Mouse (Mus musculus): ENCODE measurements at regions not wholly inside any gene's neighbourhood (a gene's known extent, or its start where the extent isn't known, plus 50 kb on each side); places are given as distances from the start of the nearest gene placed in this dataset.
"Not testable (repeated sequence)": the region's sequence is repeated elsewhere in the genome, so short reads cannot be mapped to it uniquely, and the experiment has no call there.

GRCm38 (mm10) chr6:6301001-6301510, 84.1 kb upstream of the Slc25a13 start:
- H3K4me3 ChIP-seq (ENCODE audit: insufficient read depth, low read length): no peak overlapping the region
- no peak overlapping the region for H3K27ac ChIP-seq (ENCODE audit: insufficient read depth, low read length)
- no peak for TF ChIP-seq CTCF (IDR thresholded peaks at IDR 0.05; ENCODE audit: borderline replicate concordance, insufficient read depth, low read length)
- TF ChIP-seq POLR2A (IDR thresholded peaks at IDR 0.05; ENCODE audit: low read depth, low read length): no peak
- no peaks in the 10 kb centered on the region; the same call in 1 of the 2 replicates for H3K4me1 ChIP-seq (ENCODE audit: control insufficient read depth, insufficient read depth, low read length)

GRCm38 (mm10) chr6:6298867-6299852, 82.2 kb upstream of the Slc25a13 start:
- TF ChIP-seq CTCF (IDR thresholded peaks at IDR 0.05; ENCODE audit: borderline replicate concordance, insufficient read depth, low read length): no peak
- TF ChIP-seq POLR2A (IDR thresholded peaks at IDR 0.05; ENCODE audit: low read depth, low read length): no peak
- Histone ChIP-seq H3K4me1 (ENCODE audit: control insufficient read depth, insufficient read depth, low read length) (no peaks in the 10 kb centered on the region; the same call in 1 of the 2 replicates), H3K4me3 (ENCODE audit: insufficient read depth, low read length) (no peak overlapping the region), H3K27ac (ENCODE audit: insufficient read depth, low read length) (no peak overlapping the region)

GRCm38 (mm10) chr6:6295551-6295950, 78.6 kb upstream of the Slc25a13 start:
- not testable (repeated sequence) for H3K27ac ChIP-seq (ENCODE audit: insufficient read depth, low read length); H3K4me3 ChIP-seq (ENCODE audit: insufficient read depth, low read length); H3K4me1 ChIP-seq (ENCODE audit: control insufficient read depth, insufficient read depth, low read length)

- H3K4me3 ChIP-seq (ENCODE audit: insufficient read depth, low read length): no peak overlapping the region
- H3K27ac ChIP-seq (ENCODE audit: insufficient read depth, low read length): no peak overlapping the region
- no peaks in the 10 kb centered on the region for H3K4me1 ChIP-seq (ENCODE audit: control insufficient read depth, insufficient read depth, low read length)
- no peak for TF ChIP-seq CTCF (IDR thresholded peaks at IDR 0.05; ENCODE audit: borderline replicate concordance, insufficient read depth, low read length)
- TF ChIP-seq POLR2A (IDR thresholded peaks at IDR 0.05; ENCODE audit: low read depth, low read length): no peak
Observed at GRCm38 (mm10) chr6:6291781-6292180, 74.8 kb upstream of the Slc25a13 start.

GRCm38 (mm10) chr6:6290427-6290826, 73.5 kb upstream of the Slc25a13 start:
- Histone ChIP-seq H3K4me1 (ENCODE audit: control insufficient read depth, insufficient read depth, low read length) (no peaks in the 10 kb centered on the region), H3K4me3 (ENCODE audit: insufficient read depth, low read length) (no peak overlapping the region), H3K27ac (ENCODE audit: insufficient read depth, low read length) (no peak overlapping the region)
- no peak for TF ChIP-seq CTCF (IDR thresholded peaks at IDR 0.05; ENCODE audit: borderline replicate concordance, insufficient read depth, low read length)
- TF ChIP-seq POLR2A (IDR thresholded peaks at IDR 0.05; ENCODE audit: low read depth, low read length): no peak

GRCm38 (mm10) chr6:6289806-6290205, 72.8 kb upstream of the Slc25a13 start:
- TF ChIP-seq POLR2A (IDR thresholded peaks at IDR 0.05; ENCODE audit: low read depth, low read length) (no peak), CTCF (IDR thresholded peaks at IDR 0.05; ENCODE audit: borderline replicate concordance, insufficient read depth, low read length) (peak; percentile 40; the same call in 1 of the 2 replicates)
- no peak overlapping the region for H3K27ac ChIP-seq (ENCODE audit: insufficient read depth, low read length)
- H3K4me3 ChIP-seq (ENCODE audit: insufficient read depth, low read length): no peak overlapping the region
- H3K4me1 ChIP-seq (ENCODE audit: control insufficient read depth, insufficient read depth, low read length): no peaks in the 10 kb centered on the region

GRCm38 (mm10) chr6:6280812-6281568, 64.0 kb upstream of the Slc25a13 start:
- H3K27ac ChIP-seq (ENCODE audit: insufficient read depth, low read length): no peak overlapping the region
- TF ChIP-seq POLR2A (IDR thresholded peaks at IDR 0.05; ENCODE audit: low read depth, low read length) (no peak), CTCF (IDR thresholded peaks at IDR 0.05; ENCODE audit: borderline replicate concordance, insufficient read depth, low read length) (no peak)
- H3K4me3 ChIP-seq (ENCODE audit: insufficient read depth, low read length): no peak overlapping the region
- no peaks in the 10 kb centered on the region for H3K4me1 ChIP-seq (ENCODE audit: control insufficient read depth, insufficient read depth, low read length)

- no peak overlapping the region for H3K27ac ChIP-seq (ENCODE audit: insufficient read depth, low read length)
- no peaks in the 10 kb centered on the region for H3K4me1 ChIP-seq (ENCODE audit: control insufficient read depth, insufficient read depth, low read length)
- H3K4me3 ChIP-seq (ENCODE audit: insufficient read depth, low read length): no peak overlapping the region
- no peak for TF ChIP-seq CTCF (IDR thresholded peaks at IDR 0.05; ENCODE audit: borderline replicate concordance, insufficient read depth, low read length)
- no peak for TF ChIP-seq POLR2A (IDR thresholded peaks at IDR 0.05; ENCODE audit: low read depth, low read length)
Observed at GRCm38 (mm10) chr6:6279646-6280045, 62.7 kb upstream of the Slc25a13 start.

GRCm38 (mm10) chr6:6270545-6270944, 53.6 kb upstream of the Slc25a13 start:
- H3K27ac ChIP-seq (ENCODE audit: insufficient read depth, low read length): no peak overlapping the region
- H3K4me1 ChIP-seq (ENCODE audit: control insufficient read depth, insufficient read depth, low read length): no peaks in the 10 kb centered on the region
- TF ChIP-seq POLR2A (IDR thresholded peaks at IDR 0.05; ENCODE audit: low read depth, low read length): no peak
- H3K4me3 ChIP-seq (ENCODE audit: insufficient read depth, low read length): no peak overlapping the region
